Mouse (Mus musculus) induced T-regulatory cell, adult 2 months (primary cell): ENCODE results near the gene Lmtk3.

Experiments used
- DNase-seq: peaks from one replicate; pipeline ENCODE4 v3.0.0-alpha.2; 2012; ENCODE audit warnings: low read depth

Lmtk3 gene

DNA sequence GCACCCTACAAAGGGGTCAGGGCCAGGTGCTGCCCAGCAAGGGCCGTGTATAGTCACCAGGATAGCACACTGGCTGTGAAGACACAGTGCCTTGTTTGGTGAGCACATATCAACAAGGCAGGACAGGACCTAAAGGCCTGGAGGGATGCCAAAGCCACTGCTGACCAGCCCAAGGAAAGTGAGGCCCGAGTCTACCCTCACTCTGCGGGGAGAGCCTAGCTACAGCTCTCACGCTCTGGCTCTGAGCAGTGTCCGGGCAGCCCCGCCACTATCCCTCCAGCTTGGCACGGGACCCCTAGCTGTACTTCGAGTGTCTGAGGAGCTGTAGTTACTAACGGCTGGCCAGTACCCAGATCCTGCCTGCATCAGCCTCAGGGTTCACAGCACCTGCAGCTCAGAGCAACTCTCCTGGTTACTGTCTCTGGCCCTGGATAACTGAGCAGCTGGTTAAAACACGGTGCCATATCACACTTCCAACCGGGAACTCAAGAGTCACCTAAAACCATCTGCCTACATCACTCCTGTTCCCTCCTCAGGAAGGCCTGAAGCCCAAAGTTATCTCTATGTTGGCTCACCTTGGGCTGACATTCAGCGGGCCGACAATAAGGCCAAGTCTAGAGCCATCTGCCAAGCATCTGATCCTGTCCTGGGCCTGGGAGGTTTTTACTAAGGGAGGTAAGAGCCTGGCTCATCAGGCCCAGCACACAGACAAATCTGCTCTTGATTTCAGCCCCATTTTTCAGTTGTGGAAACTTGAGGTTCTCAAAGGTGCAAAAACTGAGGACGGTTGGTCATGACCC, 25.9 kb downstream of the Lmtk3 start:
- peak; percentile 5 for DNase-seq

DNA sequence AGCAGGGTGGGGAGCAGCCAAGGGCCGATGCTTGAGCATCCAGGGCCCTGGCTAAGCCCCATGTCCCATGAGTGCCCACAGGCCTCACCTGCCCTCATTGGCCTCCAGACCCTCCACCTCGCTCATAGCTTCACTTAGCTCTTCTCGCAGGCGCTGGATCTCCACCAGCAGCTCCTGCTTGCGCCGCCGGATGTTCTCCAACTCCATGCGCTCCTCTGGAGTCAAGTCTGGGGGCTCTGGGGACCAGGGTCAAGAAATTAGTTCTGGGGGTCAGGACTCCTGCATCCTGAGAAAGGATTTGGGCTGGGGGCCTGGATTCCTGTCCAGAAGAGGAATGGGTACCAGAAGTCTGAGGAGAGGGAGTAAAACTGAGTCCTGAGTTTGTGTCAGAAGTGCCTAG, 29.4 kb downstream of the Lmtk3 start:
- DNase-seq, result peak; percentile 6

- DNase-seq, result peak; percentile 100
Observed at GRCm38 (mm10) chr7:45813787-45814779, 30.5 kb downstream of the Lmtk3 start, which contains the start of gene Cyth2. Gene Cyth2 (minus strand): TSS chr7:45814581.

- no peak for DNase-seq
Observed at GRCm38 (mm10) chr7:45814841-45815240, 31.3 kb downstream of the Lmtk3 start.

- no peak for DNase-seq
Observed at GRCm38 (mm10) chr7:45815323-45815983, 31.9 kb downstream of the Lmtk3 start.

- peak; percentile 11 for DNase-seq
Observed at GRCm38 (mm10) chr7:45815984-45816351, 32.4 kb downstream of the Lmtk3 start.

GRCm38 (mm10) chr7:45819843-45820242, 36.3 kb downstream of the Lmtk3 start:
- no peak for DNase-seq

- no peak for DNase-seq
Observed at GRCm38 (mm10) chr7:45820913-45821312, 37.4 kb downstream of the Lmtk3 start.

DNA sequence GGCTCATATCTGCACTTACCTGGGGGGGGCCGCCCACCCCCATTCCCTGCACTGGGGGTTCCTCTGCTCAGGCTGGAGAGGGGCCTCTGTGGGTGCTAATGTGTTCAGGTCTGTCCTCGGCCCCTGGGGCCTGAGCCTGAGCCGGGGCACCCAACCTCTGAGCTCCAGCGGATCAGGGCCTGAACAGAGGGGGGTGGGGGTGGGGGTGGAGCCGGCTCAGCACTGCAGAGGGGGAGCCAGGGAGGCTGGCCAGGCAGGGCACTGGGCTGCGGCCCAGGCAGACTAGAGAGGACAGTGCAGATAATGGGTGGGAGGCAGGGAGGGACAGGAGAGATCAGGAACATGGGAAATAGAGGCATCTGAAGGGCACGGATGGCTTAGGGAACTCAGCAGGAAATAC, 41.1 kb downstream of the Lmtk3 start, which contains the start of gene Kcnj14:
TSS of gene Kcnj14 (minus strand) at position 185 of the 400 bp plus-strand sequence.
- DNase-seq, result no peak

DNA sequence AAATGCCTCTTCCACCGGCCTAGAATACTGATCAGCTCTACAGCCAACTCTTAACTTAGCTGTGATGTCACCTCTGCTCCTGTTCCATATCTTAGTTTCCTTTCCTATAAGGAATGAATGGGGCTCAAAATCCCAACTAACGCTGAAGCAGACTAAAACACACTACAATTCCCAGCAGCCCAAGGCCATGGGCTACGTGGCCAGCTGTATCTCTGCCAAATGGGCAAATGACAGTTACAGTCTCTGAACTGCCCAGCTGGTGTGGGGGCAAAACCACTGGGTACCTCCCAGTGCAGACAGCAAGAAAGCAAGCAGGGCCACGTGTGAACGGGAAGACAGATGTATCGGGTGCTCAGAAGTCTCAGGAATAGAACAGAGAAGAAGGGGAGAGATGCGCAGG, 43.1 kb downstream of the Lmtk3 start:
- no peak for DNase-seq

GRCm38 (mm10) chr7:45830427-45831127, 47.0 kb downstream of the Lmtk3 start, which contains the start of gene Grwd1:
Gene Grwd1 (minus strand): TSS chr7:45830944.
- peak; percentile 97 for DNase-seq

DNA sequence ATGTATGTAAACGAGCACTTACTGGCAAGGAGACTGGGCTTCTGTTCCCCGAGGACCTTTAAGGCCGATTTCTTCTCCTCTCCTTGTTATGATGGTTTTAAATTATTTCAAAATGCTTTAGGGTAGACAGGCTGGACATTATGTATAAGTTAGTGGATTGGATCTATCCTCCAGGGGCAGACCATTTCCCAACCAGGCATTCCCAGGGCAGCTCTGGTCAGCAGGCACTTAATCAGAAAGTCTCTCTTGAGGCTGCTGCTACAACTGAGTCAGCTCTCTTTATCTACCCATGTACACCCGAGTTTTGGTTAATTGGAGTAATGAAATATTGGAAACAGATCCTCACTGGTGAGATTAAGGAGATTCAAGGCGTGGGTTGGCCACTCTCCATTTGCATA, 47.6 kb downstream of the Lmtk3 start:
- DNase-seq, result no peak

GRCm38 (mm10) chr7:45832428-45832827, 48.9 kb downstream of the Lmtk3 start:
- DNase-seq, result peak; percentile 18

DNA sequence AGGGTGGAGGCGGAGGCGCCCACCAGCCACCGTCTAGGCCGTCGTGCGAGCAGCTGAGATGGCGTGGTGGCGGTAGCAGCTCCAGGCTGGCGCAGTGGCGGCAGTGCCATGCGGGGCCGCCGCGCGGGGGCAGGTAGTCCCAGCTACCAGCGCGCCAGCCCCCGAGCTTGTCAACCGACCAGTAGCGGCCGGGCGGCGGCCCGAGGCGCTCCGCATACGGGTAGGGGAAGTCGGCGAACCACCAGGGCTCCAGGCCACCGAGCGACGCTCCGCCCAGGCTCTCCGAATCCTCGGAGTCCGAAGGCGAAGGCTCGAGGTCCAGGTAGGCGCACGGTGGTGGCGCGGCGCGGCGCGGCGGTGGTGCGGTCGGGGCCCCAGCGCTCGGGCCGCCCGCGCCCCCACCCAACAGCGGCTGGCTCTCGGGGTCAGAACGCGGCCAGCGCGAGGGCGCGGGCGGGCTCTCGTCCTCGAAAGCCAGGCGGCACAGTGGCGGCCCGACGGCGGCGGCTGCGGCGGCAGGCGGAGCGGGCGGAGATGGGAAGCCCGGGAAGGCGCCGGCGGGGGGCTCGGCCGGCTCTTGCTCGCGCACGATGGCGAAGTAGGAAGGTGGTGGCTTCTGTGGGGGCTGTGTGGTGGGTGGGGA, 49.7 kb downstream of the Lmtk3 start:
- peak; percentile 33 for DNase-seq

DNA sequence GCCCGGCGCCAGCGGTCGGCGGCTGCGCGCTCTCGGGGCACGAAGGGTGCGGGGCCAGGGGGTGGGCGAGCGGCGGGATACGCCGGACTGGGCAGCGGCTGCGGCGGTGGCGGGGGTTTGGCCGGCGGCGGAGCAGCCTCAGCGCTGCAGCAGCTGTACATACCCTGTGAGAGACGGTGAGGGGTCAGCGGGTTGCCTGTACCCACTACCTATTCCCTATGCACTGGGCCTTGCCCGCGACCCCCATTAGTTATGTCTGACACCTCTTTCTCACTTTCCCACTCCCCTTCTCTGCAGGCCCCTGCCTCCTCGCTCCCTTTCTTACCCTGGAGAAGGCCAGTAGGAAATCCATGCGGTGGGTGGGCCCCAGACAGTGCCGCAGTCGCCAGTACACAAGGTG, 50.4 kb downstream of the Lmtk3 start:
- no peak for DNase-seq

- DNase-seq, result no peak
Observed at GRCm38 (mm10) chr7:45842950-45843744, 59.6 kb downstream of the Lmtk3 start.

DNA sequence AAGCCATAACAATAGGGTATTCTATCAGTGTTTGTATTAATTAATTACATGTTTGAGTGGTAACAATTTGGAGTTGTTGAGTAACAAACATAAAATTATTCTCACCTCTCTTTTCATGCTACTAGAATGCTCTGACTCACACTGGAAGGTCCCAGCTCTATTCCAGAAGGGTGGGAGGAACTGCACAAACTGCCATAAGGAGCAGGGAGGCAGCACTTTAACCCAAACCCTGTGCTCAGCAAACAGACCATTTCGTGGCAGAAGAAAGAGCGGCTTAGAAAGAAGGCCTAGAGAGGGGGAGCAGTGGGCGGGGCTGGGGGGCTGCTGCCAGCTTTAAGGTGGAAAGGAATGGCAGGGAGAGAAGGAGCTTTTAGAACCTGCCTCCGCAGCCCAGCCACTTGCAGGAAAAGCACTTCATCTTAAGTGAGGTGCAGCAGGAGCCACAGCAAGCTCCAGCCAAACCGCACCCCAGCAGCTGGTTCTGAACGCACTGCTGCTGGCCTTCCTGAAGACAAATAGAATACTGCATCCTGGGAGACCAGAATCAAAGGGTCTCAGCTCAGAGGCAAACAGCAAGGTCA, 65.0 kb downstream of the Lmtk3 start:
- no peak for DNase-seq

DNA sequence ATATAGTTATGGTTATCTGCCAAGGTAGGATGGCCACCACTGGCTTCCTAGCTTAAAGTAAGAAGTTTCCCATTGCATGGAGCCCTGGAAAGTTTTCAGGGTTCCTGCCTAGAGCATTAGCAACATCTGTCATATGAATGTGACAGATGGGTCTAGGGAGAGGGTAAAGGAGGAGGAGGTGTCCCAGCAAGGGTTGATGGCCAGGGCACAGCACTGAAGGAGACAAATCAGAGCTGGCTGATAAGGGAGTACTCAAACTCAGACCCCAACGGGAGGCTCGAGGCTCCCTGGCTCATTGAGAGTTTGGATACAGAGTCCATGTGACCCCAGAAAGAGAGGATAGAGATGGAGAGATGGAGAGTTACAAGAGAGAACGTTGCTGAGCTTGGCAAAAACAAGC, 67.1 kb downstream of the Lmtk3 start:
- DNase-seq, result no peak

GRCm38 (mm10) chr7:45853089-45853488, 69.6 kb downstream of the Lmtk3 start:
- no peak for DNase-seq
